Mouse (Mus musculus): Measurements from ENCODE around the gene Agl.

DNA sequence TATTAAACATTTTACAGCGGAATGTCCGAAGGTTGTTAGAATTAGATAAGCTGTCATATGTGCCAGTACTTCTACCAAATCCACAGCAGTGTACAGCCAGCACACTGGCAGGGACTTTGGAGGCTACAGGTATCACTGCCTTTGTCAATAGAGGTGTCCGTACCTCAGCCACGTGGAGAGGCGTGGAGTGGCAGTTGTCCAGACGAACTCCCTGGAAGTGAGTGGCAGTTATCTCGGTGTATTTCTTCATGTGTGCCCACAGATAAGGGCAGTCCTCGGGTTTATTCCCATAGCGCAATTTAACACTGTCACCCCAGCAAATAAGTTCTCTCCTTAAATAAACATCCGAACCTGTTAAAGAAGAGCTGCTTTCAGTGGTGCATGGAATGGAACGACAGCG lies 23.7 kb downstream of the Agl start:
- TF ChIP-seq CTCF (IDR thresholded peaks at IDR 0.05; ENCODE audit: borderline replicate concordance, control insufficient read depth, extremely low read depth, insufficient read depth, low read length, poor library complexity) (no peak), POLR2A (IDR thresholded peaks at IDR 0.05; ENCODE audit: control insufficient read depth, extremely low read depth, insufficient read depth, low read length, poor library complexity) (no peak)

Measured in thymus, adult 2 months (tissue).